Mouse (Mus musculus): ENCODE measurements at regions not wholly inside any gene's neighbourhood (a gene's known extent, or its start where the extent isn't known, plus 50 kb on each side); places are given as distances from the start of the nearest gene placed in this dataset.

- H3K9me3 ChIP-seq (replicated peaks; ENCODE audit: low read length): no peaks in the 10 kb centered on the region
- no peak overlapping the region for H3K27ac ChIP-seq (ENCODE audit: insufficient read depth, low read depth)
- H3K36me3 ChIP-seq (replicated peaks in 1 of 2; ENCODE audit: control insufficient read depth in 1 of 2, insufficient read depth in 1 of 2, low read length in 1 of 2): no peaks in the 10 kb centered on the region
- DNase-seq (ENCODE audit: extremely low read depth): no peak
- no peak for TF ChIP-seq TCF12 (IDR thresholded peaks at IDR 0.05; ENCODE audit: low read depth, low read length)
- no peak for TF ChIP-seq ELF1 (IDR thresholded peaks at IDR 0.05; ENCODE audit: low read depth, low read length)
- no peak for TF ChIP-seq RCOR1 (conservative IDR thresholded peaks at IDR 0.05; ENCODE audit: low read depth, low read length)
- TF ChIP-seq POLR2AphosphoS2 (IDR thresholded peaks at IDR 0.05; ENCODE audit: low read depth, low read length): no peak
- TF ChIP-seq PAX5 (IDR thresholded peaks at IDR 0.05; ENCODE audit: low read length): no peak
- no peak for TF ChIP-seq RAD21 (IDR thresholded peaks at IDR 0.05; ENCODE audit: low read depth, low read length)
- no peak for TF ChIP-seq KAT2A (IDR thresholded peaks at IDR 0.05; ENCODE audit: insufficient replicate concordance, low read length)
- no peak for TF ChIP-seq JUND (conservative IDR thresholded peaks at IDR 0.05; ENCODE audit: low read depth, low read length)
- TF ChIP-seq NELFE (IDR thresholded peaks at IDR 0.05; ENCODE audit: low read depth, low read length): no peak
- no peak for TF ChIP-seq MAX (IDR thresholded peaks at IDR 0.05; ENCODE audit: low read length)
- no peak for TF ChIP-seq ZC3H11A (IDR thresholded peaks at IDR 0.05; ENCODE audit: low read depth, low read length)
- TF ChIP-seq GABPA (IDR thresholded peaks at IDR 0.05; ENCODE audit: insufficient replicate concordance, low read depth, low read length): no peak
- TF ChIP-seq MAZ (IDR thresholded peaks at IDR 0.05; ENCODE audit: low read depth, low read length): no peak
- TF ChIP-seq POLR2A (IDR thresholded peaks at IDR 0.05; ENCODE audit: low read depth, low read length): no peak
- no peak for TF ChIP-seq MYC (IDR thresholded peaks at IDR 0.05; ENCODE audit: low read depth, low read length)
- no peaks in the 10 kb centered on the region for H3K27me3 ChIP-seq (replicated peaks)
- in situ Hi-C loops (cut with MboI; ENCODE audit: low pct_ligation_motif_present, low pct_unique_long_range_greater_than_20kb, low sequenced_read_pairs) (no loop called here), dilution Hi-C loops (cut with MboI; ENCODE audit: extremely low pct_ligation_motif_present, extremely low pct_unique_long_range_greater_than_20kb, low sequenced_read_pairs) (no loop called here)
- H3K4me1 ChIP-seq (ENCODE audit: control insufficient read depth in 1 of 2, insufficient read depth in 2 of 2): no peaks in the 10 kb centered on the region
- no peak overlapping the region for H3K9ac ChIP-seq (ENCODE audit: insufficient read depth, low read depth)
- H3K4me2 ChIP-seq (ENCODE audit: insufficient read depth, low read depth, poor library complexity, severe bottlenecking): no peak overlapping the region
- no peaks in the 10 kb centered on the region for H3K79me2 ChIP-seq (replicated peaks; ENCODE audit: control insufficient read depth, extremely low read depth, insufficient read depth, poor library complexity, severe bottlenecking)
- no peak overlapping the region for H3K4me3 ChIP-seq (replicated peaks in 1 of 3; ENCODE audit: low read depth in 2 of 3, low read length in 2 of 3, poor library complexity in 1 of 3)
These were observed 530.9 kb downstream of the Ptprc start for GRCm38 (mm10) chr1:137644601-137645040.

GRCm38 (mm10) chr1:137643508-137643907 lies 532.0 kb downstream of the Ptprc start:
- DNase-seq (ENCODE audit: extremely low read depth): no peak
- Histone ChIP-seq H3K9ac (ENCODE audit: insufficient read depth, low read depth) (no peak overlapping the region), H3K36me3 (replicated peaks in 1 of 2; ENCODE audit: control insufficient read depth in 1 of 2, insufficient read depth in 1 of 2, low read length in 1 of 2) (no peaks in the 10 kb centered on the region), H3K4me1 (ENCODE audit: control insufficient read depth in 1 of 2, insufficient read depth in 2 of 2) (no peaks in the 10 kb centered on the region), H3K27ac (ENCODE audit: insufficient read depth, low read depth) (no peak overlapping the region), H3K79me2 (replicated peaks; ENCODE audit: control insufficient read depth, extremely low read depth, insufficient read depth, poor library complexity, severe bottlenecking) (no peaks in the 10 kb centered on the region), H3K4me2 (ENCODE audit: insufficient read depth, low read depth, poor library complexity, severe bottlenecking) (no peak overlapping the region), H3K4me3 (replicated peaks in 1 of 3; ENCODE audit: low read depth in 2 of 3, low read length in 2 of 3, poor library complexity in 1 of 3) (no peak overlapping the region), H3K27me3 (replicated peaks) (no peaks in the 10 kb centered on the region), H3K9me3 (replicated peaks; ENCODE audit: low read length) (no peaks in the 10 kb centered on the region)
- in situ Hi-C loops (cut with MboI; ENCODE audit: low pct_ligation_motif_present, low pct_unique_long_range_greater_than_20kb, low sequenced_read_pairs): no loop called here
- dilution Hi-C loops (cut with MboI; ENCODE audit: extremely low pct_ligation_motif_present, extremely low pct_unique_long_range_greater_than_20kb, low sequenced_read_pairs): no loop called here
- TF ChIP-seq EP300 (IDR thresholded peaks at IDR 0.05; ENCODE audit: low read length) (no peak), NRF1 (IDR thresholded peaks at IDR 0.05; ENCODE audit: low read depth, low read length) (no peak), CHD1 (IDR thresholded peaks at IDR 0.05; ENCODE audit: low read depth, low read length) (no peak), ZKSCAN1 (IDR thresholded peaks at IDR 0.05; ENCODE audit: borderline replicate concordance, low read depth, low read length) (no peak), MYC (IDR thresholded peaks at IDR 0.05; ENCODE audit: low read depth, low read length) (no peak), ZC3H11A (IDR thresholded peaks at IDR 0.05; ENCODE audit: low read depth, low read length) (no peak), SIN3A (IDR thresholded peaks at IDR 0.05; ENCODE audit: low read length) (no peak), BHLHE40 (IDR thresholded peaks at IDR 0.05; ENCODE audit: low read depth, low read length) (no peak), MAX (IDR thresholded peaks at IDR 0.05; ENCODE audit: low read length) (no peak), PAX5 (IDR thresholded peaks at IDR 0.05; ENCODE audit: low read length) (no peak), ETS1 (conservative IDR thresholded peaks at IDR 0.05; ENCODE audit: low read depth, low read length) (no peak), RAD21 (IDR thresholded peaks at IDR 0.05; ENCODE audit: low read depth, low read length) (no peak), USF2 (conservative IDR thresholded peaks at IDR 0.05; ENCODE audit: low read depth, low read length) (no peak)
